Mouse (Mus musculus) intestine, embryonic 16.5 days (tissue): ENCODE data around the gene Kbtbd7. TPM values are rescaled to one million over a fixed set of nuclear protein-coding genes. Genes with fewer than 3 reads are reported as not detected.

ENCODE experiments used
- ATAC-seq: fragments of 200-750 bp; cut with Nextera tagmentation; 2 replicates; pipeline ENCODE4 v1.8.0; 2017; ENCODE audit warnings: moderate TSS enrichment, moderate library complexity
- H3K27ac ChIP-seq: fragments of 300-500 bp; sonication (generic); 2 replicates; pipeline ENCODE4 v1.5.1; 2014; ENCODE audit warnings: mild to moderate bottlenecking, low read length
- H3K27me3 ChIP-seq: fragments of 300-500 bp; sonication (generic); replicated peaks from 2 replicates; pipeline ENCODE4 v1.6.1; 2014; ENCODE audit warnings: low read length, control low read depth, mixed read lengths; ENCODE audit not compliant: control insufficient read depth, insufficient read depth
- H3K36me3 ChIP-seq: fragments of 300-500 bp; sonication (generic); 2 replicates; pipeline ENCODE4 v1.6.1; 2014; ENCODE audit warnings: low read length, control low read depth; ENCODE audit not compliant: control insufficient read depth, insufficient read depth
- H3K4me1 ChIP-seq: fragments of 300-500 bp; sonication (generic); 2 replicates; pipeline ENCODE4 v1.6.1; 2014; ENCODE audit warnings: low read length, control low read depth, mixed read lengths; ENCODE audit not compliant: control insufficient read depth, insufficient read depth
- H3K4me2 ChIP-seq: fragments of 300-500 bp; sonication (generic); 2 replicates; pipeline ENCODE4 v1.6.1; 2014; ENCODE audit warnings: low read depth, low read length, control low read depth
- H3K4me3 ChIP-seq: fragments of 300-500 bp; sonication (generic); 2 replicates; pipeline ENCODE4 v1.5.1; 2014; ENCODE audit warnings: mild to moderate bottlenecking, low read length
- H3K9ac ChIP-seq: fragments of 300-500 bp; sonication (generic); 2 replicates; pipeline ENCODE4 v1.6.1; 2014; ENCODE audit warnings: low read depth, low read length
- H3K9me3 ChIP-seq: fragments of 300-500 bp; sonication (generic); 2 replicates; pipeline ENCODE4 v1.6.1; 2016; ENCODE audit warnings: low read length, control low read depth; ENCODE audit not compliant: control insufficient read depth
- WGBS: fragments of 180-500 bp; shearing (Covaris S2); extraction: QIAGEN DNeasy Blood & Tissue Kit; methylation state at CpG from one replicate; pipeline ENCODE4 v1.1.7; 2014; 5-methylcytosine and 5-hydroxymethylcytosine counted together
- polyA plus RNA-seq: library from polyadenylated mRNA; unstranded; fragments of >200 nt; fragmentation: Nextera tagmentation; extraction: Ambion mirVana; gene quantifications from 2 replicates; pipeline ENCODE4 v1.2.1, GENCODE M21; 2015

Gene Kbtbd7
- polyA plus RNA-seq: 6.2 and 6.7 TPM in 2 replicates

DNA sequence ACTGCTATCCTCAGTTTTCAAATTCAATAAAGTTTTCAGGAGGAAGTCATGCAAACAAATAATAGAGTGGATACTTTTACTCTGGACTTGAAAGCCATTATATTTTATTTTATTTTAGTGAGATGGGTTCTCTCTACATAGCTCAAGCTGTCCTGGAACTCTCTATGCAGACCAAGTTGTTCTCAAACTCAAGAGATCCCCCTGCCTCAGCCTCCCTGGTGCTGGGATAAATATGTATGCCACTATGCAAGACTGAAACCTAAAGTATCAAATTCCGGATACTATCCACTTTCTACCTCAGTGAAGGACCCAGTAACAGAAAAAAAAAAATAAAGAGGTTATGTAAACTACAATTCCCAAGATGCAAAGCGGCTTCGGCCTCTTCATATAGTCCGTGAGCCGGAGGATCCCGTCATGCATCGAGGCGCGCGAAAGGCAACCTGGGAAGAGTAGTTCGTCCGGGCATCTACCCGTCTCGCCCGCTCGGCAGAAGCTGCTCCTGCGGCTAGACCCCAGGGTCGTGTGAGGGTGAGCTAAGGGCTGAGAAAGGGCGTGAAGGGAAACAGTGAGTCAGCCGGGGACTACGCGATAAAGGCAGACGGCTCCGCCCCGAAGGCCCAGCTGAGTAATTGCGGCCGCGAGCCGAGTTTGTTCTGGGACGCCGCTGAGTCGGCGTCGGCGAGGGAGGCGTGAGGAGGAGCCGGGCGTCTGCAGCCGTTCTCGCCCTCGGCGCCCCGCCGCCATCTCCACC, at the start of gene Kbtbd7:
Gene Kbtbd7 (plus strand): TSS at position 533 of the 751 bp plus-strand sequence.
- no peaks in the 10 kb centered on the region for H3K27me3 ChIP-seq
- peak within 1 kb of the TSS; percentile 69 for H3K9ac ChIP-seq
- peak; percentile 100 for ATAC-seq
- peaks cover 9% of the 10 kb centered on the region; the same call in 1 of the 2 replicates for H3K9me3 ChIP-seq
- whole genome bisulfite sequencing: under 1% methylated on average over 44 of the region's 44 CpGs
- H3K4me2 ChIP-seq: peak within 1 kb of the TSS; percentile 37
- H3K27ac ChIP-seq: peak within 1 kb of the TSS; percentile 85
- no peaks in the 10 kb centered on the region; the same call in 1 of the 2 replicates for H3K4me1 ChIP-seq
- peak within 1 kb of the TSS; percentile 51 for H3K4me3 ChIP-seq
- H3K36me3 ChIP-seq: 0 out of 2 replicates have a peak, but pooled peaks cover 5% of the 10 kb centered on the region

DNA sequence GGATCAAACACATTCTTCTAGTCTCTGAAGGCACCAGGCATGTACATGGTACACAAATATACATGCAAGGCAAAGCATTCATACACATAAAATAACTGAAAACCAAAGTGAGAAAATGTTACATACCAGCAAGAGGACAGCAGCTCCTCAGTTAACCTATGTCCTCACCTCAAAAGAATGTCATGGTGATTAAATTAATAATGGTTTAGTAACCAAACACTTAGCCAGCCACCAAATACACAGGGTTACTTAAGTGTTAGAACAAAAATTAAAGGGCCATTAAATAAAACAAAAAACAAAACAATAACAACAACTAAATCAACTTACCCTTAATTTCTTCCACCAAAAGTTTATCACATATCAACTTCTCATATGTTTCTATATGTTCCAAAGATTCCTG, 49.3 kb upstream of the Kbtbd7 start:
- Histone ChIP-seq H3K27ac (no peak overlapping the region), H3K4me3 (no peak overlapping the region), H3K9me3 (no peaks in the 10 kb centered on the region), H3K9ac (no peak overlapping the region), H3K4me1 (no peaks in the 10 kb centered on the region), H3K27me3 (no peaks in the 10 kb centered on the region), H3K4me2 (no peak overlapping the region), H3K36me3 (no peaks in the 10 kb centered on the region)
- ATAC-seq: no peak

DNA sequence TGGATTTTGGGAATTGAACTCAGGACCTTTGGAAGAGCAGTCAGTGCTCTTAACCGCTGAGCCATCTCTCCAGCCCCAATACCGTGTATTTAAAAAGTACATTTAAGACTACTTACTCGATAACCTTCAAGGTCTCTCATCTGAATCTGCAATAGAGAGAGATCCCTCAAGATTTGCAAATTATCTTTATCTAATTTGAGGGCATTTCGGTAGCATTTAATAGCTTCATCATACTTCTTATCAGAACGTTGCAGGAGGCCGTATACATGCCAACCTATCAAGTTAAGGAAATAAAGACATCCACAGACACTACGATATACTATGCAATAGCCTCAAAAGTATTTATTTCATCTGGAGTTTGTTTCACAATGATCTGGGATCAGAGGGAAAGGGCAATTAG, 43.2 kb upstream of the Kbtbd7 start:
- no peaks in the 10 kb centered on the region for H3K4me1 ChIP-seq
- 90% methylated on average over 7 of the region's 7 CpGs for WGBS
- no peak overlapping the region for H3K9ac ChIP-seq
- H3K4me2 ChIP-seq: no peak overlapping the region
- H3K27me3 ChIP-seq: no peaks in the 10 kb centered on the region
- no peak overlapping the region for H3K4me3 ChIP-seq
- ATAC-seq: no peak
- no peaks in the 10 kb centered on the region for H3K9me3 ChIP-seq
- no peak overlapping the region for H3K27ac ChIP-seq
- H3K36me3 ChIP-seq: 0 out of 2 replicates have a peak, but pooled peaks cover 3% of the 10 kb centered on the region

DNA sequence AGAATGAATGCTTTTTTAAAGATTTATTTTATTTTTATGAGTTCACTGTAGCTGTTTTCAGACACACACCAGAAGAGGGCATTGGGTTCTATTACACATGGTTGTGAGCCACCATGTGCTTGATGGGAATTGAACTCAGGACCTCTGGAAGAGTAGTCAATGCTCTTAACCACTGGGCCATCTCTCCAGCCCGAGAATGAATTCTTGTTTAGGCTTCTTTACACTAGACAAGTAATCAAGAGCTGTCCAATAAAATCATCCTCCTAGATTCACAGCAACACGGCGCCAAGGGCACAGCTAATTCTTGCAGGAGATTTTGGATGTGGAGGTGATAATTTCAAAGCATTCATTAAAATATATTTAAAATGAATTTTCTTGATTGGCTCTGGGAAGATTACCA, 38.0 kb upstream of the Kbtbd7 start:
- Histone ChIP-seq H3K27ac (no peak overlapping the region), H3K4me2 (no peak overlapping the region), H3K9ac (no peak overlapping the region), H3K36me3 (0 out of 2 replicates have a peak, but pooled peaks cover 3% of the 10 kb centered on the region), H3K4me1 (0 out of 2 replicates have a peak, but pooled peaks cover 5% of the 10 kb centered on the region), H3K27me3 (no peaks in the 10 kb centered on the region), H3K9me3 (no peaks in the 10 kb centered on the region), H3K4me3 (no peak overlapping the region)
- WGBS: 82% methylated on average over 3 of the region's 3 CpGs
- no peak for ATAC-seq

DNA sequence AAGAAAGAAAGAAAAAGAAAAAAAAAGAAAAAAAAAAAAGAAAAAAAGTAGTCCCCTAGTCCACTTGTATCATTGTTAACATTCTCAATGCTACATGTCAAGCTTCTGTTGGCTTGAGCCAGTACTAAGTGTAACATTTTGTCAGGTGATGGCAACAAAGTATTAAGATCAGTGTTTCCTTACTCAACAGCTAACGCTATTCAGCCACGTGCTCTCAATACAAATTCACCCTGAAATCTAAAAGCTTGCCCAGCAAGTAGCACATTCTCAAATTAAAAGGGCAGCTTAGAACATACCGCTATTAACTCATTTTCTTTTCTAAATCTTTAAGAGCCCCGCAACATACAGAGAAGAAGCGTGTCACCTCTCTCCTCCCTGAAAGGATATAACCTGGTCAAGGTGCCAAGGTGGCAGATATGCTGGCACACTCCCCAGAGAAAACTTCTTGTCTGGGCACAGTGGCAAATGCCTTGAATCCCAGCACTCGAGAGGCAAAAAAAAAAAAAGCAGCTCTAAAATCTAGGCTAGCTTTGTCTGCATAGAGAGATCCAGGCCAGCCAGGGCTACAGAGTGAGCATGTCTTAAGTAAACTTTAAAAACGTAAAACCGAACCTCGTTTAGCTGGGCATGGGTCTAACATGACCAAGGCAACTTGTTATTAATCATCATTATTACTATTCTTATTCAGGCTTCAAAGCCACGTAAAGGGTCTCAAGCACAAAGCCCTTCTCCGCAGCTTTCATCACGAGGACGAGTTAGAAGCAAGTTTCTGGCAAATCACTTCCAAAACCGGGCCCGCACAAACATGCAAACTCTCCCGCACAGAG, 36.7 kb upstream of the Kbtbd7 start:
- H3K27me3 ChIP-seq: no peaks in the 10 kb centered on the region
- WGBS: under 1% methylated on average over 16 of the region's 16 CpGs
- H3K4me1 ChIP-seq: 0 out of 2 replicates have a peak, but pooled peaks cover 5% of the 10 kb centered on the region
- H3K36me3 ChIP-seq: 0 out of 2 replicates have a peak, but pooled peaks cover 3% of the 10 kb centered on the region
- peak overlapping the region; percentile 67 for H3K4me2 ChIP-seq
- H3K27ac ChIP-seq: peak overlapping the region; percentile 99
- ATAC-seq: peak; percentile 17
- peak overlapping the region; percentile 98 for H3K4me3 ChIP-seq
- H3K9me3 ChIP-seq: no peaks in the 10 kb centered on the region
- H3K9ac ChIP-seq: peak overlapping the region; percentile 96

DNA sequence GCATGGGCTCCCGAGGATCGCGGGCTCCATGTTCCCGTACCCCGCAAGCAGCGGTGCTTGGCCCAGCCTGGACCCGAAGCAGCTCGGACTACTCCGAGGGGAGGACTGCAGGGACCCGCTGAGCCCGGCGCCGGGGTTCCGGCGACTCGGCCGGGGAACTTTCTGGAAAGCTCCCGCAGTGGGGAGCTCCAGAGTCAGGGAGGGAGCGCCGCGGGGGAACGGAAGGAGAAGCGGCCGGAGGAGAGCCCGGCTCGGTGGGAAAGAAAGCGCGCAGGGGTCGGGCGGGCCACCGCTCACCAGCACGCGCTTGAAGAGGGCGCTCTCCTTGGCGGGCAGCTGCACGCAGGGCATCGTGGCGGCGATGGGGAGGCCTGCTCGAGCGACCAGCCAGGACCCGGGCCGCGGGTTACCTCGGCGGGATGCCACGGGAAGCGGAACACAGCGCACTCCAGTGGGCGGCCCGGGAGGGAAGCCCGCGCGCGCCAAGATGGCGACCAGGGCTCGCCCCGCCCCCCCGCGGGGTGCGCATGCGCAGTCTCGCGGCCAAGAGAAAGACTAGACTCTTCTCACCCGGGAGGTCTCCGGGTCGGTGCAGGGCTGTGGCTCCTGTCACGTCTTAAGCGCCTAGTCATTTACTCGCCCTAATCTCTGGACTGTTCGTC, 35.9 kb upstream of the Kbtbd7 start, which contains the start of gene Naa16:
Gene Naa16 (minus strand): TSS at position 514 of the 662 bp plus-strand sequence.
- ATAC-seq: peak; percentile 97
- Histone ChIP-seq H3K27ac (peak within 1 kb of the TSS; percentile 99), H3K4me2 (peak within 1 kb of the TSS; percentile 67), H3K4me3 (peak within 1 kb of the TSS; percentile 98), H3K9ac (peak within 1 kb of the TSS; percentile 96), H3K27me3 (no peaks in the 10 kb centered on the region), H3K9me3 (no peaks in the 10 kb centered on the region), H3K36me3 (0 out of 2 replicates have a peak, but pooled peaks cover 3% of the 10 kb centered on the region), H3K4me1 (0 out of 2 replicates have a peak, but pooled peaks cover 5% of the 10 kb centered on the region)
- under 1% methylated on average over 71 of the region's 71 CpGs for WGBS

DNA sequence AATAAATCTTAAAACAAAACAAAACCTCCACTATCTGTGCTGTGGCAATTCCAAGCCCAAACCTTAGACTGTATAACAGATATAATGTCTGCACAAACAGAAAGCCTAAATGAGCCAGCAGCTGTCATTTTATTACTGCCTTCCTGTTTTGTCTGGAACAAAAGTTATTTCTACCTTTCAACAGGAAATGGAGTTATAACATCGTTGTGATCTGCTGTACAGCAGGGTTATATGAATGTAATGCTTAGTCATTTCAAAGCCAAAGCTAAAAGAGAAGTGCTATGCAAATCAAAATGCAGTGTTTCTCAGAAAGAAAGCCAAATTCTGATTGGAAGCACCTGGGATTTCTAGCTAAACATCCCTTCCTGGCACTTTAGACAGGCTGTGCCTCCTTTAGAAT, 33.0 kb upstream of the Kbtbd7 start:
- no peak overlapping the region for H3K27ac ChIP-seq

DNA sequence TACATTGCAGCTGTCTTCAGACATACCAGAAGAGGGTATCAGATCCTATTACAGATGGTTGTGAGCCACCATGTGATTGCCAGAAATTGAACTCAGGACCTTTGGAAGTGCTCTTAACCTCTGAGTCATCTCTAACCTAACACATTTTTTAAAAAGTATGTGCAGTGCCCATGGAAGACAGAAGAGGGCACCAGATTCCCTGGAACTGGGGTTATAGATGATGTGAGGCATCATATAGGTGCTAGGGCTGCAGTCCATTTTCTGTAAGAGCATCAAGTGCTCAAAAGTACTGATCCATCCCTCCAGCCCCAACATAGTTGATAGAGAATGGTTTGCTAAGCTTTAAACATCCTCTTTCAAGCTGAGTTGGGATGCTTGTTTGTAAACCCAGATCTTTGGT, 31.7 kb upstream of the Kbtbd7 start:
- no peak for ATAC-seq
- Histone ChIP-seq H3K27ac (no peak overlapping the region), H3K4me1 (no peaks in the 10 kb centered on the region), H3K4me2 (no peak overlapping the region), H3K9ac (no peak overlapping the region), H3K36me3 (no peaks in the 10 kb centered on the region), H3K9me3 (no peaks in the 10 kb centered on the region), H3K27me3 (no peaks in the 10 kb centered on the region), H3K4me3 (no peak overlapping the region)

More for the DNA sequence above, 33.0 kb upstream of the Kbtbd7 start:
- ATAC-seq: no peak
- no peak overlapping the region for H3K4me2 ChIP-seq
- no peak overlapping the region for H3K9ac ChIP-seq
- no peak overlapping the region for H3K4me3 ChIP-seq
- H3K9me3 ChIP-seq: no peaks in the 10 kb centered on the region
- 0 out of 2 replicates have a peak, but pooled peaks cover 5% of the 10 kb centered on the region for H3K4me1 ChIP-seq
- no peaks in the 10 kb centered on the region for H3K36me3 ChIP-seq
- H3K27me3 ChIP-seq: no peaks in the 10 kb centered on the region
- 35% methylated on average over 1 of the region's 1 CpGs for whole genome bisulfite sequencing
